Mouse (Mus musculus): ENCODE measurements around the gene Ptges3. TPM values are rescaled to one million over a fixed set of nuclear protein-coding genes. Genes with fewer than 3 reads are reported as not detected.

Ptges3 gene
- polyA plus RNA-seq (2012; fragmentation: generic; extraction: Trizol): 10 to 100 TPM; 17.0 to 55.7 TPM

DNA sequence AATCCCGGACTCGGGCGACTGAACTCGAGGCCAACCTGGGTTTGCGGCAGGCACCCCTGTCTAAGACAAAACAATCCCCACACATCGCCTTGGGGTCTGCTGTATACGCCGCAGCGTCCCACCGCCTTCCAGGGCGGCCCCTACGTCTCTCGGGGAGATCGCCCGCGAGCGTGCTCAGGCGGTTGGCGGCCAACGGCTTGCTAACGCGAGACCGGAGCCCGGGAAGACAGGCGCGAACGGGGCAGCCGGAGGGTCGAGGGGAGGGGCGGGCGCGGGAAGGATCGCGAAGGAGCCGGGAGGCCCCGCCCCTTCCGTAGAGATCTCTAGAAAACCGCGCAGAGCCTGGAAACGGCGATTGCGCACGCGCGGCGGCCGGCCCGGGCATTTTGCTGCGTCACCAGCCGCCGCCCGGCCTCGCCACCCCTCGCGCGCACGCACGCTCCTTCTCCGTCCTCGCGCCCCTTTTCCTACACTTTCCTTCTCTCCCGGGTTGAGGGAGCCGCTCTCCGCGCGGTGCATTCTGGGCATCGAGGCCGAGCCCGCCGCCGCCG, at the start of gene Ptges3:
TSS of gene Ptges3 (plus strand) at position 354 of the 551 bp plus-strand sequence.

DNA sequence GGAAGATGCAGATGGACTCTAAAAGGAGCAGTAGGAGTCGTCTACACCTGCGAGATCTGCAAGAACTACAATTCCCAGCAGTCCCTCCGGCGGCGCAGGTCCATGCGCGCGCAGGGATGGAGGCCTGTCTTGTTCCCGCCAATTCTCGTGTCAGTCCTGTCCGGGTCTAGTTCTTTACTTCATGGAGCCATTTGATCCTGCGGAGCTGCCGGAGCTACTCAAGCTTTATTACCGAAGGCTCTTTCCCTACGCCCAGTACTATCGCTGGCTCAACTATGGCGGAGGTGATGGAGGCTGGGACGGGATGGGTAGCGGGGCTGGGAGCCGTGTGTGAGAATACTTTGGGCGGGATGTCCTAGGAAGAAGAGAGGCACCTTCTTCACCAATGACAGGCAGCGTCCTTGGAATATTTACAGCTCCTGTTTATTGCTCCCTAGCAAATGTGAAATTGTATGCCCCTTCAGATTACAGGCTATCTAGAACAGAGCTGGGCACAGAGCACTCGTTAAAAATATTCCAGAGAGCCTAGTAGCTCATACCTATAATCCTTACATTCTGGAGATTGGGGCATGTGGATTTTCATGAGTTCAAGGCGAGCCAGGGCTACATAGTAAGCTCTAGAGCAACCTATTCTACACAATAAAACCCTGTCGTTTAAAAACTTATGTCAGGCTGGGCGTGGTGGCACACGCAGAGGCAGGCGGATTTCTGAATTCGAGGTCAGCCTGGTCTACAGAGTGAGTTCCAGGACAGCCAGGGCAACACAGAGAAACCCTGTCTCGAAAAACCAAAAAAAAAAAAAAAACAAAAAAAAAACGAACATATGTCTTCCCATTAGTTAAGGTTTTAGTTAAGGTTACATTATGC, 43.5 kb upstream of the Ptges3 start, which contains the start of gene Prim1:
TSS of gene Prim1 (plus strand) at position 101 of the 867 bp plus-strand sequence.

DNA sequence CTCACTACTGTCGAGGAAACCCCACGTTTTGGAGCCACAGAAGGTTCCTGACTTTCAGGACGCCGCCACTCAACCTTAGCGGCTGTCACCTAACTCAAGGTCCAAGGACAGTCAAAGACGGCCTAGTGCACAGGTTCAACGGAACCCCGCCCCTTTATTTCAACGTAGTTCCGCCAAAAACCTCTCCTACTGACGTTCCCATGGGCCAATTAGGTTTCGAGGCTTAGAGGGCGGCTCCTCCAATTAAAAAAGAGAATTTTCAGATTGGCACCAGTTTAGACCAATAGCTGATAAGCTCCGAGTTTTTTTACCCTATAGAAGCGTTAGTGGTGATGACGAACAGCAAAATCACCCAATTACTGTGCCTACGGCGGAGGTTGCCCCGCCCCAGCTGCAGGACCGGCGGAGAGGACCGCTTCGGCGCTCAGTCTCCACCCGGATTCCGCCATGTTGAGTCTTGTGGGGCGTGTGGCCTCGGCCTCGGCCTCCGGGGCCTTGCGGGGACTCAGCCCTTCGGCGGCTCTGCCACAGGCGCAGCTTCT, 24.2 kb downstream of the Ptges3 start, which contains the start of gene Atp5b:
TSS of gene Atp5b (plus strand) at position 394 of the 542 bp plus-strand sequence.

DNA sequence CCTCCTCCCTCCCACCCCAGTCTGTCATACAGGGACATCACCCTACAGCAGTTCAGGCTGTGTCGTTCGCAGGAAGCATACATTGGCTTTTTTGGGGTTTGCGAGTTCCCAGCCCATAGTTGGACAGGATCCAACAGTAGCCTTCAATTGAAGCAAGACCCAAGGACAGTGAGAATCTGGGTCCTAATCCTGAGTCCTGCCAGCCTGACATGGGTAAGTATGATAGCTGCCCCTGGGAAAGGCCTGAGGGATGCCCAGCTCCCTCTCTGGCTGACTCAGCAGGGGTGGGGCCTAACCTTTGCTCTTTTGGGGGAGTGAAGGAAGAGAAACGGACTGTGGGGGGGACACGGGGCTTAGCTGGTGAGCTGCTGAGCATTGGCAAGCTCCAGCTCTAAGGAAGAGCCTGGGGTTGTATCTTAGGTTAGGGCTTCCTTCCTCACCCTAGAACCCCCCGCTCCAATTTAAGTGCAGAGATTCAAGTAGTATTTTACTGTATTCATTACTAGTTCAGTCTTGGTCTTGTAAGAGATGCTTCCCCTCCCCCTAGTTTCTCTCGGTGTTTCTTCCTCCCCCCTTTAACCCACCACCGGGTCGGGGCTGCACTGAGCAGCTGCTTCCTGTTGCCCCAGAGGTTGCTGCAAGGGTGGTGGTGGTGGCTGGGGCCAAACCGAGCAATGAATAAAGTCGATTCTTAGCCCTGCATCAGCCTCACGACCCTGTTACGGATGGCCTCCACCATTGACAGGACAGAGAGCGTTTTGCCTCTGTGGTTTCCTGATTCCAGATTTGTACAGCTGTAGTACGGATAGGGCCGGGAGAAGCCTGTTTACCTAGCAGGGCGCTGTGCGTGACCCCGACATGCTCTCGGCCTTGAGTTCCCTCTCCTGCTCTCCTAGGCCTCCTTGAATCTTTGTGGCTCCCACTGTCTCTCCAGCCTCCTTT, 33.1 kb downstream of the Ptges3 start, which contains the start of gene Baz2a:
TSS of gene Baz2a (plus strand) at position 14 of the 942 bp plus-strand sequence.

Other genes starting within 250 kb of the Ptges3 start
- gene Rdh19, start 209.0 kb upstream of the Ptges3 start, polyA plus RNA-seq (2012; fragmentation: generic; extraction: Trizol): not detected
- gene Rdh16f2, start 192.5 kb upstream of the Ptges3 start, polyA plus RNA-seq (2012; fragmentation: generic; extraction: Trizol): under 1 TPM in 1 of 2 experiments, not detected in 1; 0.02 TPM
- not detected for gene Rdh7, start 170.1 kb upstream of the Ptges3 start, polyA plus RNA-seq (2012; fragmentation: generic; extraction: Trizol)
- gene Sdr9c7, start 160.4 kb upstream of the Ptges3 start, polyA plus RNA-seq (2012; fragmentation: generic; extraction: Trizol): not detected
- gene Hsd17b6, start 51.3 kb upstream of the Ptges3 start, polyA plus RNA-seq (2012; fragmentation: generic; extraction: Trizol): not detected
- gene Prim1, start 43.8 kb upstream of the Ptges3 start, polyA plus RNA-seq (2012; fragmentation: generic; extraction: Trizol): 10 to 100 TPM in 1 of 2 experiments, 1 to 10 TPM in 1; 6.8 to 30.2 TPM
- gene Naca, start 23.4 kb upstream of the Ptges3 start, polyA plus RNA-seq (2012; fragmentation: generic; extraction: Trizol): 100 to 1,000 TPM; 209 to 827 TPM
- gene Atp5b, start 24.3 kb downstream of the Ptges3 start, polyA plus RNA-seq (2012; fragmentation: generic; extraction: Trizol): 1,000 to 10,000 TPM; 2,355 to 2,584 TPM
- 1 to 10 TPM in 1 of 2 experiments, under 1 TPM in 1; 0.94 to 8.9 TPM for gene Baz2a, start 32.6 kb downstream of the Ptges3 start, polyA plus RNA-seq (2012; fragmentation: generic; extraction: Trizol)
- 100 to 1,000 TPM in 1 of 2 experiments, 10 to 100 TPM in 1; 52.3 to 119 TPM for gene Rbms2, start 121.3 kb downstream of the Ptges3 start, polyA plus RNA-seq (2012; fragmentation: generic; extraction: Trizol)
- gene Gls2, start 135.5 kb downstream of the Ptges3 start, polyA plus RNA-seq (2012; fragmentation: generic; extraction: Trizol): 1 to 10 TPM; 3.1 to 3.2 TPM
- 10 to 100 TPM in 1 of 2 experiments, 1 to 10 TPM in 1; 6.2 to 11.1 TPM for gene Spryd4, start 152.9 kb downstream of the Ptges3 start, polyA plus RNA-seq (2012; fragmentation: generic; extraction: Trizol)
- not detected for gene Mip, start 166.9 kb downstream of the Ptges3 start, polyA plus RNA-seq (2012; fragmentation: generic; extraction: Trizol)
- 10 to 100 TPM in 1 of 2 experiments, 1 to 10 TPM in 1; 7.9 to 10.5 TPM for gene Timeless, start 173.1 kb downstream of the Ptges3 start, polyA plus RNA-seq (2012; fragmentation: generic; extraction: Trizol)
- under 1 TPM; 0.15 to 0.21 TPM for gene Apon, start 195.1 kb downstream of the Ptges3 start, polyA plus RNA-seq (2012; fragmentation: generic; extraction: Trizol)
- gene Apof, start 209.7 kb downstream of the Ptges3 start, polyA plus RNA-seq (2012; fragmentation: generic; extraction: Trizol): not detected
- 10 to 100 TPM in 1 of 2 experiments, 1 to 10 TPM in 1; 1.4 to 16.2 TPM for gene Stat2, start 211.6 kb downstream of the Ptges3 start, polyA plus RNA-seq (2012; fragmentation: generic; extraction: Trizol)
- gene Il23a, start 239.8 kb downstream of the Ptges3 start, polyA plus RNA-seq (2012; fragmentation: generic; extraction: Trizol): not detected
- gene Pan2, start 244.4 kb downstream of the Ptges3 start, polyA plus RNA-seq (2012; fragmentation: generic; extraction: Trizol): 10 to 100 TPM in 1 of 2 experiments, 1 to 10 TPM in 1; 1.8 to 14.3 TPM

Measured in C3H10T1/2 (cell line).